Mouse (Mus musculus): ENCODE results near the gene Slc24a3. TPM values are rescaled to one million over a fixed set of nuclear protein-coding genes. Genes with fewer than 3 reads are reported as not detected.

Slc24a3 gene
- total and polyA plus RNA-seq, 2 experiments from 2014 or later, result 27.0 to 40.6 TPM

DNA sequence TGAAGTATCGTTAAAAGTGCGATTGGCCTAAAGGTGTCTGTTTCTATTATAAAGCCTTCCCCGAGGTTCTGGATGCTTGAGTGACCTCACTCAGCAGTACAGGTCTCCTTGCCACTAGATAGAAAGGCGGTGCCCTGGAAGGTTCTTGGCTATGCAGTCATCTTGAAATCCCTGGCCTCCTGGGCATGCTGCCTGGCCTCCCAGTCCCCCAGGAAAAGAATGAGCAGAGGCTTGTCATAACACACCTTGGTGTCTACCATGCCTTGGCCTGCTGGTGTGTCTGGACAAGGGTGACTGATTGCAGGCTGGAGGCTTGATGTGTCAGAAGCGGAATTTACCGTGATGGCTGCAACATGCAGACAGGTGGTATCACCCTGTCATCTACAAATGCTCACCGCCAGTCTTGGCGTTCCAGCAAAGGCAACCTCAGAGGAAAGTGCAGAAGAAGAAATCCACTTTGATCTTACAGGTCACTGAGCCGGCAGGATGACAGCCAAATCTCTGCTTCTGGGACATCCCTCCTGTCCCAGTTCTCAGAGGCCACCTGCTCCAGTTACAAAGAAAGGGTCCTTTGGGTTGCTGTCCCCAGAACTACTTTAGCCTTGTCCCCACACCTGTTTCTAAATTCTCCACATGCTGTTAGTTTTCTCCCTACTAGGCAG lies 106.6 kb downstream of the Slc24a3 start:
- Histone ChIP-seq H3K4me3 (ENCODE audit: low read depth, low read length) (no peak overlapping the region), H3K36me3 (ENCODE audit: insufficient read depth) (no peaks in the 10 kb centered on the region), H3K27me3 (ENCODE audit: insufficient read depth, low read length) (no peaks in the 10 kb centered on the region), H3K9me3 (ENCODE audit: low read length) (no peaks in the 10 kb centered on the region), H3K4me2 (ENCODE audit: low read depth) (no peak overlapping the region), H3K9ac (no peak overlapping the region), H3K4me1 (ENCODE audit: insufficient read depth) (no peaks in the 10 kb centered on the region), H3K27ac (ENCODE audit: low read depth, low read length) (no peak overlapping the region)
- no peak for ATAC-seq
- TF ChIP-seq CTCF (IDR thresholded peaks at IDR 0.05; ENCODE audit: low read depth), result no peak
- DNase-seq, result no peak
- WGBS, result 93% methylated on average over 9 of the region's 9 CpGs

DNA sequence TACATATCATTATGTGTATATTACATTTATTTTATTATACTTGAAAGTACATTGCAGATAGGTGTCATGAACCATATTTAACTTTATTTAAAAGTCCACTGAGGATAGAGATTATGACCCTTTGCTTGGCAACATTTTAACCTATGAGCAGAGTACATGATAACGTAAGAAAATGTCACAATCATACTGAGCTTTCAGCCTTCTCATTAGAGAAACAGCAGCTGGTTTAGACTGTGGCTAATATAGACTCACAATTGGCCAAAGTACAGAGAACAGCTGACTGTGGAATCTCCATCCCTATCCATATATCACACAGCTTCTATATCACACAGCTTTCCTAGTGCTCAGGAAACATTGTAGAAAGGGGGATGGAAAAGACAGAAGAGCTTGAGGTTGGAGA lies 111.8 kb downstream of the Slc24a3 start:
- no peak for ATAC-seq

GRCm38 (mm10) chr2:145283746-145284145 lies 116.2 kb downstream of the Slc24a3 start:
- H3K27ac ChIP-seq (ENCODE audit: low read depth, low read length), result no peak overlapping the region
- no peak overlapping the region for H3K4me3 ChIP-seq (ENCODE audit: low read depth, low read length)
- H3K9ac ChIP-seq, result no peak overlapping the region
- no peaks in the 10 kb centered on the region for H3K36me3 ChIP-seq (ENCODE audit: insufficient read depth)
- ATAC-seq (no peak), DNase-seq (no peak)
- WGBS, result 78% methylated on average over 2 of the region's 2 CpGs
- no peaks in the 10 kb centered on the region for H3K4me1 ChIP-seq (ENCODE audit: insufficient read depth)
- H3K9me3 ChIP-seq (ENCODE audit: low read length), result no peaks in the 10 kb centered on the region
- TF ChIP-seq CTCF (IDR thresholded peaks at IDR 0.05; ENCODE audit: low read depth), result no peak
- H3K27me3 ChIP-seq (ENCODE audit: insufficient read depth, low read length), result no peaks in the 10 kb centered on the region
- H3K4me2 ChIP-seq (ENCODE audit: low read depth), result no peak overlapping the region

More for the DNA sequence above, 111.8 kb downstream of the Slc24a3 start:
- no peak for DNase-seq
- H3K27me3 ChIP-seq (ENCODE audit: insufficient read depth, low read length), result no peaks in the 10 kb centered on the region
- no peak overlapping the region for H3K4me2 ChIP-seq (ENCODE audit: low read depth)
- WGBS, result 83% methylated on average over 1 of the region's 1 CpGs
- no peak for TF ChIP-seq CTCF (IDR thresholded peaks at IDR 0.05; ENCODE audit: low read depth)
- no peak overlapping the region for H3K4me3 ChIP-seq (ENCODE audit: low read depth, low read length)
- no peaks in the 10 kb centered on the region for H3K9me3 ChIP-seq (ENCODE audit: low read length)
- H3K36me3 ChIP-seq (ENCODE audit: insufficient read depth), result no peaks in the 10 kb centered on the region
- no peak overlapping the region for H3K27ac ChIP-seq (ENCODE audit: low read depth, low read length)
- no peak overlapping the region for H3K9ac ChIP-seq
- no peaks in the 10 kb centered on the region for H3K4me1 ChIP-seq (ENCODE audit: insufficient read depth)

DNA sequence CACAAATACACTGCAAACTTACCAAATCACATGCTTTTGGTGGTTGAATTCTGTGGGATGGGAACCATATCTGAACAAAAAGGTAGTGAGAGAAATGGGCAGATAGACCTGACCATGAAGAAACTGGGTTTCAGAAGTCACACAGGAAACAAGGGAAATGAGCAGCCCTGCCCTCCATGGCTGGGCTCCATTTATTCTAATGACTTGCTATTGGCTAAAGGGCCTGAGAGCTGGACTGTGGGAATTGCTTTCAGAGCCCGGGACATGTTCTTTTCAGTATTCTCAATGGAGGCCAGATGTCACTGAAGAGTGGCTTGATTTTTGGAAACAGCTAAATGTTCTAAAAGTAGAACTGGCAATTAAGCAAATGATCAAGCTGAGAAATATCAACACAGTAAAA lies 120.9 kb downstream of the Slc24a3 start:
- ATAC-seq, result no peak; the same call in 1 of the 2 replicates

GRCm38 (mm10) chr2:145291473-145291872 lies 123.9 kb downstream of the Slc24a3 start:
- WGBS, result 30% methylated on average over 2 of the region's 2 CpGs
- TF ChIP-seq CTCF (IDR thresholded peaks at IDR 0.05; ENCODE audit: low read depth), result peak; percentile 47

More for the DNA sequence above, 120.9 kb downstream of the Slc24a3 start:
- WGBS, result 28% methylated on average over 1 of the region's 1 CpGs
- no peak for TF ChIP-seq CTCF (IDR thresholded peaks at IDR 0.05; ENCODE audit: low read depth)
- Histone ChIP-seq H3K27me3 (ENCODE audit: insufficient read depth, low read length) (no peaks in the 10 kb centered on the region), H3K9me3 (ENCODE audit: low read length) (no peaks in the 10 kb centered on the region), H3K4me3 (ENCODE audit: low read depth, low read length) (no peak overlapping the region), H3K9ac (no peak overlapping the region), H3K4me1 (ENCODE audit: insufficient read depth) (no peaks in the 10 kb centered on the region), H3K36me3 (ENCODE audit: insufficient read depth) (no peaks in the 10 kb centered on the region), H3K27ac (ENCODE audit: low read depth, low read length) (no peak overlapping the region), H3K4me2 (ENCODE audit: low read depth) (no peak overlapping the region)
- DNase-seq, result no peak

GRCm38 (mm10) chr2:145292196-145292595 lies 124.6 kb downstream of the Slc24a3 start:
- 98% methylated on average over 1 of the region's 1 CpGs for WGBS
- no peak overlapping the region for H3K4me2 ChIP-seq (ENCODE audit: low read depth)
- TF ChIP-seq CTCF (IDR thresholded peaks at IDR 0.05; ENCODE audit: low read depth), result no peak
- no peaks in the 10 kb centered on the region for H3K36me3 ChIP-seq (ENCODE audit: insufficient read depth)
- ATAC-seq (no peak), DNase-seq (no peak)
- H3K27ac ChIP-seq (ENCODE audit: low read depth, low read length), result no peak overlapping the region
- H3K9me3 ChIP-seq (ENCODE audit: low read length), result no peaks in the 10 kb centered on the region
- H3K9ac ChIP-seq, result no peak overlapping the region
- H3K4me3 ChIP-seq (ENCODE audit: low read depth, low read length), result no peak overlapping the region
- no peaks in the 10 kb centered on the region for H3K27me3 ChIP-seq (ENCODE audit: insufficient read depth, low read length)
- no peaks in the 10 kb centered on the region for H3K4me1 ChIP-seq (ENCODE audit: insufficient read depth)

More at GRCm38 (mm10) chr2:145291473-145291872, 123.9 kb downstream of the Slc24a3 start:
- no peak overlapping the region for H3K9ac ChIP-seq
- no peak overlapping the region for H3K4me3 ChIP-seq (ENCODE audit: low read depth, low read length)
- no peaks in the 10 kb centered on the region for H3K36me3 ChIP-seq (ENCODE audit: insufficient read depth)
- H3K9me3 ChIP-seq (ENCODE audit: low read length), result no peaks in the 10 kb centered on the region
- H3K4me1 ChIP-seq (ENCODE audit: insufficient read depth), result no peaks in the 10 kb centered on the region
- no peaks in the 10 kb centered on the region for H3K27me3 ChIP-seq (ENCODE audit: insufficient read depth, low read length)
- no peak for ATAC-seq
- H3K27ac ChIP-seq (ENCODE audit: low read depth, low read length), result no peak overlapping the region
- DNase-seq, result no peak
- H3K4me2 ChIP-seq (ENCODE audit: low read depth), result no peak overlapping the region

DNA sequence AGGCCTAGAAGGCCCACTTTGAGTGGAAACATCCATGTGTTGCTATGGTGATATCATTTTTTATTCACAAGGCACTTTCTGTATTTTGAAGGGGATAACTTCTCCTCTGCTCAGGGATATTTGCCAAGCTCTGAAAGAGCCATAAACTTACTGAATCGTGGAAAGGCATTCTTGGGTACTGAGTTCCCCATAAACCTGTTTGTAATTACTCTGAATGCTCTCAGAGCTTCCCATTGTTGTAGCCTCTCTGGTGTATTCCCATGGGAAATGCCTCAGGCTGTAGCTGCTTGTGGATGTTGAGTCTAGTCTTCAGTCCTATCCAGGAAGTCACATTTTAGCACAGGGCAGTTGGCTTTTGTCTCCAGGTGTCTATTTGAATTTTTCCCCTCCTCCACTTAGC lies 125.3 kb downstream of the Slc24a3 start:
- H3K9me3 ChIP-seq (ENCODE audit: low read length), result no peaks in the 10 kb centered on the region
- H3K4me3 ChIP-seq (ENCODE audit: low read depth, low read length), result no peak overlapping the region
- TF ChIP-seq CTCF (IDR thresholded peaks at IDR 0.05; ENCODE audit: low read depth), result no peak
- no peak overlapping the region for H3K9ac ChIP-seq
- ATAC-seq (no peak), DNase-seq (peak; percentile 8)
- H3K27me3 ChIP-seq (ENCODE audit: insufficient read depth, low read length), result no peaks in the 10 kb centered on the region
- no peak overlapping the region for H3K4me2 ChIP-seq (ENCODE audit: low read depth)
- no peaks in the 10 kb centered on the region for H3K36me3 ChIP-seq (ENCODE audit: insufficient read depth)
- WGBS, result 32% methylated on average over 1 of the region's 1 CpGs
- no peaks in the 10 kb centered on the region for H3K4me1 ChIP-seq (ENCODE audit: insufficient read depth)
- no peak overlapping the region for H3K27ac ChIP-seq (ENCODE audit: low read depth, low read length)
